Mouse (Mus musculus): Measurements from ENCODE around the gene Dnah5.

Dnah5 gene

DNA sequence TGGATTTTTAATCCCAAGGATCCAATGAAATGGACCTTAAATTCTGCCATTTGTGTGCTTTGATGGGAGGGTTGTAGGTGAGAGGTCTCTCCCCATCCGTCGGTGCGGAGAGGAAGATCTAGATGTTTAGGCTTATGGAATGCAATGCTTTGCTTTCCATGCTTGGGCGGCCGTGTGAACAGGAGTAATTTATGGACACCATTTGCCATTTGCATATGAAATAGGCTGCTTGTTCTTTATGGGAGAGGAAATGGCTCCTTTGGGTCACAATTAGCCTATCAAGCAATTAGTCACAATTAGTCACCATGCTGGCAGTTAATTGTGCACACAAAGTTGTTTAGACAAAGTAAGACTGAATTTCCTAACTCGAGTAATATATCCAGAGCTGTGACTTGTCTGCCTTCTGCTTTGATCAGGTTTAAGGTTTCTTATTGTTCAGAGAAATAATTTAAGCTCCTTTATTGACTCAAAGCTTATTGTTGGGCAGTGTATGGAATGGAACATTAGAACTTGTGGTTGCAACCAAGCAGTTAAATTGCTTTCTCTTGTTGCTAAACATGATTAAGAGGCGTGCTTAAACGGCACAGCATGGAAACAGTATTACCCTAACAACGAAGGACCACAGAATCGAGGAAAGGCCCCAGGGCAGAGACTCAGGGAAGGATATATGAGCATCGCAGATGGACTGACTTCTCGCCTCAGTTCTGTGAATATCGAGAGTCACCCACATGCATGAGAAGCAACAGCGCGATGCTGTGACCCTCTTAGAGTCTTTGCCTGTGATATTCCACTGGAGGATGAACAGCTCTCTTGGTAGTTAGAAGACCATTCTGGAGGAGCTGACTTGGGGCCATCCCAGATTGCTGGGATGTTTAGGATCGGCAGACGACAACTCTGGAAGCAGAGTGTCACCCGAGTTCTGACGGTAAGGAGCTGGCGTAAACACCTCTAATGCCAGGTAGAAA lies at the start of gene Dnah5:
Dnah5 (plus strand) TSS at position 642 of the 965 bp plus-strand sequence.
- DNase-seq (ENCODE audit: inconsistent ontology term), result peak; percentile 54

DNA sequence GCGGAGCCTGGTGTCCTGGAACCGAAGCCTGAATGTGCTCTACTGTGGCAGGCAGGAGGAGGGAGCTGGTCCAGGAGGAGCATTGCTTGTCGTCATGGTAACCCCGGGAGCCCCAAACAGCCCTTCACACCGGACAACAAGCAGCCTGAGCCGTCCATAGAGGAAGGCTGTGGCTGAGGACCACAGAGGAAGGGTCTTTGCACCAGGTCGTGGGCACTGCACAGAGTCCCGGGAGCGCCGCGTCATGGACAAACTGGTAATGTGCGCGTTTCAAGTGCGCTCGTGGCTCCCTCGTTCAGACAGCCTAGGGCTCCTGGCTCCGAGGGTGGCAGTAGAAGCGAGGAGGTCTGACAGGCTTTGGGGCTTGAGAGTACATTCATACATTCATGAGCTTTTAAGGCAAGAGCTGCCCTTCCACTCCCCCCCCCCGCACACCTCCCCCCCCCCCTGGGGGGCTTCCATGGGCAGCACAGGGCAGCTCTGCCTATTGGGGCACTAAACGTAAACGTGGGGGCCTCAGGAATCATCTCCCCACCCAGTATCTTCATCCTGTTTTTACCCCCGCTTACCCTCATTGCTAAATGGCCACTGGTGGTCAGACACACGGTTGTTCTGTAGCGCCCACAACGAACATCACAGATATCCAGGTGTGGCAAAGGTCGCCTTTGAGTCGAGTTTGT lies 48.6 kb upstream of the Dnah5 start:
- peak; percentile 70 for DNase-seq (ENCODE audit: inconsistent ontology term)

DNA sequence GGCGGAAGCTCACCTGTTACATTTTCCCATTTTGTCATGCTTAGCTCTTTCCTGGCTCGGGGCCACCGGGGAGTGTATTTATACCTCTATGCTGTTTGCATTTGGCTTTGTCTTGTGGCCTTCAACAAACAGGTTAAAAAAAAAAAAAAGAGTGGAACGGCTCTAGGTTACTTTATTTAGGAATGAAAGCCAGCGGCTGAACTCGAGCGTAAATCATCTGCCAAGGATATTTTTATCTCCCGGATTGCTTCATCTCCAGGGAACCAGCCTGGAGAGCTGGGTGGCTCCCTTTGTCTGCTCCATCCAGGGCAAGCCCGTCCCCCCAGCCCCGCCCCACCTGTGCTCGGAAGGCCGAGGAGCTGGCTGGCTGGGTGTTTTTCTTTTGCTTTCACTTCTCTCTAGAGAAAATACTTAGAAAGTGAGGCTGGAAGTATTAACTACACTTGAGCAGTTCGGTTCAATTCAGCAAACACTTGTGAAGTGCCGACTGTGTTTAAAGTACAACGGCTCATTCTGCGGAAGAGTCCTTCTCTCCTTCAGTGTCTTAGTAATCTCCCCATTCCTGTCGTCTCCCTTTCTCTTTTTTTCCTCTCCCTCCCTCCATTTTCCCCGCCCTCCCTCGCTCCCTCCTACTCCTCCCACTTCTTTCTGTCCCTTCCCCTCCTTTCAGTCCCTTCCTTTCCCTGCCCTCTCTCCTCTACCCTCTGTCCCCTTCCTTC lies 44.6 kb upstream of the Dnah5 start:
- peak; percentile 92 for DNase-seq (ENCODE audit: inconsistent ontology term)

DNA sequence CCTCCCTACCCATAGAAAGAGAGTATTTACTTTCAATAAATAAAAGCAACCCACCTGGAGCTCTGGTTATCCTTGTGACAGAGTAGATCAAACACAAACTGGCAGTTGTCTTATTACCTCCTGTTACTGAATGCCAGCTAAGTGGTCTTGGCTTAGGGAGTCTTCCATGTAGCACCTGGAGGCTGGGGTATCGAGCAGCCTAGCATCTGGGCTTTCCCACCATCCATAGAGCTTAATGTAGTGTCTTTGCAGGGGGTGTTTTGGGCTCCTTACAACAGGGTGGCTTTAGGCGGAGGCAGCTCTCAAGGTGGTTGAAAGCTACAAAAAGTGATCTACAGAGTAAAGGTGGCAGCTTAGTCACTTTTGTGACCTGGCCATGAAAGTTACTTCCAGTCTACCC lies 41.3 kb upstream of the Dnah5 start:
- no peak for DNase-seq (ENCODE audit: inconsistent ontology term)

- no peak for DNase-seq (ENCODE audit: inconsistent ontology term)
These were observed 38.3 kb upstream of the Dnah5 start for GRCm38 (mm10) chr15:28165234-28165633.

DNA sequence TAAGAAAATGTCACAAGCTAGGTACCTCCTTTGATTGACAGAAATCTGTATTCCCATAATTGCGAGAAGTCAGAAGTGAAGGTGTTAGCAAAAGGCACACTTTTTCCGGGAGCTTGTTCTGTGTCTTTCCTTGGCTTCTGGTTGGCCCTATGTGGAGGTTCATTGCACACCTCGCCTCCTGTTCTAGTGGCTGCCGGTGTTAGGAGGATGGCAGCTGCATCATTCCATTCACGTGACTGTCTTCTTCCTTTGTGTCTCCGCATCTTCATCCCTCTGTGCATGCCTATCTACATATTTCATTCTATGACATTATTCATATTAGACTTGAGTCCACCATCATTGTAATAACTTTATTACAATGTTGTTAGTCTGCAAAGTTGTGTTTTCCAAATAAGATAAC lies 37.5 kb upstream of the Dnah5 start:
- DNase-seq (ENCODE audit: inconsistent ontology term), result no peak

GRCm38 (mm10) chr15:28178951-28179350 lies 24.6 kb upstream of the Dnah5 start:
- DNase-seq (ENCODE audit: inconsistent ontology term), result no peak

DNA sequence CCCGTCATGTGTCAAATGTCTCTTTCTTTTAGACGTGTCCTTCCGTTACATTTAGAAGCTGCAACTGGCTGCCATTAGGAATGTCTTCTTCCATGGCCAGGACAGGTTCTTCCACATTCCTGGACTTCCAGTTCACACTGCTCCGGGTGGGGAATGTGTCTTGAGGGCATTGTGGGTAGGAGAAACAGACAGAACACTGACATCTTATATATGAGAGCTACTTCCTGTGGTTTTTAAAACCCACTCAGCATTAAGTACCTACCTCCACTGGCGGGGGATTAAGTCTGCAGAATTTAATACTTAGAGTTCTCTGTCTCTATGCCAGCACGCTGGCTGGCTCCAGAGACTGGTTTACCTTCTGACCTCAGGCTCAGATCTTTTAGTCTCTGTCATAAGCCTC lies 24.0 kb upstream of the Dnah5 start:
- no peak for DNase-seq (ENCODE audit: inconsistent ontology term)

DNA sequence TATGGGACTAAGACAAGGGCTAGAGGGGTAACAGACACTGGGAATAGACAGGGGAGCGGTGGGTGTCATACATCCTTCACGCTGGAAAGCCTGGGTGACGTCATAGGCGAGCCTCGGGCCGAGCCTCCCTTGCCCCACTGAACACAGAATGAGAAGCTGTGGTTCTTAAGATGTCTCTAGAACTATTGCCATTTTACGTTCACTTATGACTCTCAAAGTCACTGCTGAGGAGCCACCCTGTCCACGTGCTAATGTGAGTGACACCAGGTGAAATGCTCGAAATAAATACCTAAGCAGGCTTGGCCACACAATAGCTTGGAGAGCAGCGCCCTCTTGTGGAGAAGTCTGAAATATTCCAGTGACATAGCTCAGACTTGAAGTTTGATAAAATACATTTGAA lies 21.7 kb upstream of the Dnah5 start:
- DNase-seq (ENCODE audit: inconsistent ontology term), result peak; percentile 71

- DNase-seq (ENCODE audit: inconsistent ontology term), result no peak
These were observed 21.0 kb upstream of the Dnah5 start for GRCm38 (mm10) chr15:28182567-28182966.

- DNase-seq (ENCODE audit: inconsistent ontology term), result peak; percentile 41
These were observed 15.8 kb upstream of the Dnah5 start for GRCm38 (mm10) chr15:28187472-28188360.

GRCm38 (mm10) chr15:28188361-28189011 lies 15.1 kb upstream of the Dnah5 start:
- DNase-seq (ENCODE audit: inconsistent ontology term), result peak; percentile 5

DNA sequence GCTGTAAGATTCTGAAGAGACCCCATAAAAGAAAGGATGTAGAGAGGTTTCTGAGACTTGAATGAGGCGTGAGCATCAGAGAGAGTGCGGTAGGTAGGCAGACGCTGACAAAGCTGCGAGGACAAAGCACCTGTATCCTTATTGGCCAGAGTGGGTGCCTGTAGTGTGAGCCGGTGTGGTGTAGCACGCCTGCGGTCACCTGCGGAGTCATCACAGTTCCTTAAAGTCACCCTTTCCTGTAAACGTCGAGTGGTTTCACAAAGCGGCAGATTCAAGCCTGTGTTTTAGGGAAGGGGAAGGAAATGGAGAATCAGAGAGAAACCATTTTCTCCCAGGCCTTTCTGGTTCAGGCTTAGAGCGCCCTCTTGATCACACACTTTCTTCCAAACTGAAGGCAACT lies 13.9 kb upstream of the Dnah5 start:
- no peak for DNase-seq (ENCODE audit: inconsistent ontology term)

- no peak for DNase-seq (ENCODE audit: inconsistent ontology term)
These were observed 4.9 kb upstream of the Dnah5 start for GRCm38 (mm10) chr15:28198609-28199008.

- DNase-seq (ENCODE audit: inconsistent ontology term), result no peak
These were observed 1.1 kb downstream of the Dnah5 start for GRCm38 (mm10) chr15:28204626-28205025.

- DNase-seq (ENCODE audit: inconsistent ontology term), result no peak
These were observed 4.0 kb downstream of the Dnah5 start for GRCm38 (mm10) chr15:28207545-28207944.

DNA sequence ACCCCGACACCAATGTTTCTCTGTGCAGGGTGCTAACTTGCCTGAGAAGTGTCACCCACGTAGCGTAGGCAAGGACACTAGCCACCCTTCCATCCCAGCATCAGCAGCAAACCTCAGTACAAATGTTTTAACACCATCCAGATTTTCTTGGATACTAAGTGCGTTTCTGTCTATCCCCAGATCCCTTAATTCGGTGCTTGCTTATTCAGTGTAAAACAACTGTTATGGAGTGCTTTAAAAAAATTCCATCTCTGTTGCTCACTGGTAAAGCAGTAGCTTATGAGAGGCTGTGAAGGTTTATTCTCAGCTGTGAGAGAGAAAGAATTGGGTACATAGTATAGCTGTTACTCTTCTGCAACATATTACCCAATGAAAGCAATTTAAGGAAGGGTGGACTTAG lies 9.5 kb downstream of the Dnah5 start:
- no peak for DNase-seq (ENCODE audit: inconsistent ontology term)

DNA sequence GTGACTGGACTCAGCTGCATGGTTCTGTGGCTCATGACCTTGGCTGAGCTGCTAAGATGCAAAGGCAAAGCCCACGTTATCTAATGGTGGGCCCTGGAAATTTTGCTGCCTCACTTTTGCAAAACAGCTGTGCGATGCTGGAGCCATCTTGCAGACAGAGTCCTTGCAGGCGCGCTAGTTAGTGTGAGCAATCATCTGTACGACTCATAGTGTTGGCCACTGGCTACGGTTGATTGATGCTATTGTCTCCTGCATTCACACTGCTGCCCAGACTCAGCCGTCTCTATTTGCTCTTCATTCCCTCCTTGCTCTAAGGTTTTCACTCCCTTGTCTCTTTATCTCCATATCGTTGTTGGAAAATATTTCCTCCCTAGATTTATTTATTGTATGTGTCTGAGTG lies 12.8 kb downstream of the Dnah5 start:
- DNase-seq (ENCODE audit: inconsistent ontology term), result peak; percentile 9

DNA sequence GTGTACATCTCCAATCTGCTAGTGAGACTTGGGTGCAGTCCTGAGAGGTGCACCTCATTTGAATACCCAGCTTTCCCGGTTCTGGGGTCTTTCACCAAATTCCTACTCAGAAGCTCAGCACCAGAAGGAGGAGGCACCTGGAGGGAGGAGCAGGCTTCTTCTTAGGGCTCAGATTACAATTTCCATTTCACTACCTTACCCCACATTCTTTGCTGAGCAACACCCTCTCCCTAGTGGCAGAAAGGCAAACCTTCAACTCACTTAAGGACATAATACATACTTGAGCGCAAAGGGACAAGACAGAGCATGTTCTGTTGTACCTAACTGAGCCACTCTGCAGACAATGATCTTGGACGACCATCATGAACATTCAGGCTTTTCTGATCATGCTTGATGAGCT lies 23.8 kb downstream of the Dnah5 start:
- no peak for DNase-seq (ENCODE audit: inconsistent ontology term)

DNA sequence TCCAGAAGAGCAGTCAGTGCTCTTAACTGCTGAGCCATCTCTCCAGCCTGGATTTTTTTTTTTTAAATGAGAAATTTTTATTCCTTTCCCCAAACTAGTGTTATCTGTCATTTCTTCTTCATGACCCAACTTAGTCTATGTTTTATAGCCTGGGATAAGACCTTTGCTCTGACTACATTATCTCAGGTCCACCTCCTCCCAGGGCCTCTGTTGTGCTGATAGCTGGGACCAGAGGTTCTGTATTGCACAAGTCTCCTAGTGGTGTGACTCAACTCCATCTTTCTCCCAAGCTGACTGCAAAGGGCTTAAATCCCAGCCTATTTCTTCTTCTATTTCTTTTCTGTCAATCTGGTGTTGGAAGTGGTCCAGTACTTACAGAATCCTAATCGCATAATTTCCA lies 56.7 kb downstream of the Dnah5 start:
- DNase-seq (ENCODE audit: inconsistent ontology term), result no peak

GRCm38 (mm10) chr15:28299438-28299837 lies 95.9 kb downstream of the Dnah5 start:
- peak; percentile 11 for DNase-seq (ENCODE audit: inconsistent ontology term)
